Mouse (Mus musculus) mesoderm, embryonic 11.5 days (tissue): ENCODE measurements at regions not wholly inside any gene's neighbourhood (a gene's known extent, or its start where the extent isn't known, plus 50 kb on each side); places are given as distances from the start of the nearest gene placed in this dataset.

Source experiments
- DNase-seq: peaks from one replicate; pipeline ENCODE4 v3.0.0-alpha.2; 2012; ENCODE audit warnings: low read depth, low spot score

DNA sequence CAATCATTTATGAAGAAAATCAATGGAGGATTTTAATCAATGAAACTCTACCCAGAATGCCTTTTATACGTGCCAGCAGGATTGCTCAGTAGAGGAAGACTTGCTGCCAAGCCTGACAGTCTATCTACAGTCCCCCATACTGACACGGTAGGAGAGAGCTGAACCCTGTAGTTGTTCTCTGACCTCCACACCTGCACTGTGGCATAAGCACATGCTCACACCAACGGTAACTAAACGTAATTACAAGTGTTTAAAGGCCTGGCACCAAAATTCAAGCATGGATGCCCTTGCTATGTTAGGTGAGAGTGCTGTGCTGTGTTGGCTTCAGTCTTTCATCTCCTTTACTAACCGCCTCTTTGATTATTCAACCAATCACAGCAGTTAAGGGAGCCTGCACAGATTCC is 190.8 kb downstream of the Pfkfb3 start:
- DNase-seq = no peak

GRCm38 (mm10) chr2:11362205-11362994 is 190.5 kb downstream of the Prkcq start:
- no peak for DNase-seq

- no peak for DNase-seq
These were observed 187.4 kb downstream of the Prkcq start for GRCm38 (mm10) chr2:11359280-11359679.

- DNase-seq = no peak
These were observed 184.8 kb downstream of the Prkcq start for GRCm38 (mm10) chr2:11356714-11357113.

GRCm38 (mm10) chr2:11355594-11355993 is 183.7 kb downstream of the Prkcq start:
- DNase-seq = no peak
